In the genomic region with DNA sequence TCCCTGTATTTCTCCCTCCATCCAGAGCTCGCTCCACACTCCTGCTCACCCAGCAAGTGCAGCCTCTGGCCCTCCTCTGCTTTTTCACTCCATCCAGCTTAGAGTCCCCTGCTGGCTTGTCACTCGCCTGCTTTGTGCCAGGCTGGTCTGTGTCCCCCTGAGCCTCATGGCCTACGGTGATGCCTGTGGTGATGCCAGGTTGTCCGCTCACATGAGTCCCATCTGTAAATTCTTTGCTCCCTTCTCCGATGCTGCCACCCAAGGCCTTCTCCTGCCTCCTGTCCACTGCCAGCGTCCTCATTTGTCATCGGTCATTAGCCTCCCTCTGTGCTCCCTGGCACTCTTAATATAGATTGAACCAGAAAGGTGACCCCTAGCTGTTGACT, we compare ENCODE assay signal across 13 mouse cellular contexts. TPM values are rescaled to one million over a fixed set of nuclear protein-coding genes. Genes with fewer than 3 reads are reported as not detected.
A peak's percentile ranks its signal among the peaks of the same experiment; 100 is the strongest.
DNase-seq lines count a peak whose midpoint lies in the region; ATAC-seq lines count a peak whose summit lies in the region.
"Had no signal": no experiment of that assay in that cellular context is flagged by ENCODE, and none has a peak within 500 bp of the region (broad histone marks: within the 10 kb centered on the region; RNA-seq: fewer than 3 reads in every experiment).

No protein-coding gene starts in this region.

- H3K4me2 ChIP-seq in forebrain, embryonic 12.5 days: no peak overlapping the region
- H3K4me2 ChIP-seq in forebrain, embryonic 16.5 days (ENCODE audit: low read length): no peak overlapping the region
- H3K4me2 ChIP-seq in limb, embryonic 12.5 days: no peak overlapping the region
- H3K4me2 ChIP-seq in hindbrain, embryonic 12.5 days (replicated peaks): no peak overlapping the region
- H3K4me2 ChIP-seq in midbrain, embryonic 16.5 days (ENCODE audit: low read length): no peak overlapping the region
- H3K4me2 ChIP-seq: lung, embryonic 15.5 days had no signal

- H3K9ac ChIP-seq in forebrain, embryonic 12.5 days: no peak overlapping the region
- H3K9ac ChIP-seq in forebrain, embryonic 16.5 days (replicated peaks; ENCODE audit: low read depth, low read length): no peak overlapping the region
- no peak overlapping the region for H3K9ac ChIP-seq in limb, embryonic 12.5 days (replicated peaks)
- no peak overlapping the region for H3K9ac ChIP-seq in hindbrain, embryonic 12.5 days
- H3K9ac ChIP-seq in midbrain, embryonic 16.5 days (ENCODE audit: low read depth, low read length): no peak overlapping the region
- H3K9ac ChIP-seq: lung, embryonic 15.5 days had no signal

- H3K4me1 ChIP-seq in forebrain, embryonic 12.5 days: no peaks in the 10 kb centered on the region
- H3K4me1 ChIP-seq in forebrain, embryonic 16.5 days (replicated peaks; ENCODE audit: control insufficient read depth, insufficient read depth, low read length): no peaks in the 10 kb centered on the region
- no peaks in the 10 kb centered on the region for H3K4me1 ChIP-seq in limb, embryonic 12.5 days (replicated peaks)
- no peaks in the 10 kb centered on the region for H3K4me1 ChIP-seq in limb, embryonic 10.5 days
- H3K4me1 ChIP-seq in hindbrain, embryonic 12.5 days: peaks cover 14% of the 10 kb centered on the region
- no peaks in the 10 kb centered on the region for H3K4me1 ChIP-seq in midbrain, embryonic 16.5 days (ENCODE audit: control insufficient read depth, insufficient read depth, low read length)
- H3K4me1 ChIP-seq: lung, embryonic 15.5 days had no signal

- H3K27me3 ChIP-seq in forebrain, embryonic 12.5 days: no peaks in the 10 kb centered on the region
- H3K27me3 ChIP-seq in forebrain, embryonic 16.5 days (replicated peaks; ENCODE audit: control insufficient read depth, insufficient read depth, low read length): no peaks in the 10 kb centered on the region
- no peaks in the 10 kb centered on the region for H3K27me3 ChIP-seq in limb, embryonic 12.5 days
- no peaks in the 10 kb centered on the region for H3K27me3 ChIP-seq in limb, embryonic 10.5 days (ENCODE audit: low read depth, poor library complexity, severe bottlenecking)
- no peaks in the 10 kb centered on the region for H3K27me3 ChIP-seq in hindbrain, embryonic 12.5 days
- H3K27me3 ChIP-seq in midbrain, embryonic 16.5 days (ENCODE audit: control insufficient read depth, insufficient read depth, low read depth, low read length): no peaks in the 10 kb centered on the region
- H3K27me3 ChIP-seq: lung, embryonic 15.5 days had no signal

- no peak overlapping the region for H3K4me3 ChIP-seq in forebrain, embryonic 12.5 days (replicated peaks)
- no peak overlapping the region for H3K4me3 ChIP-seq in forebrain, embryonic 16.5 days (replicated peaks; ENCODE audit: low read length)
- H3K4me3 ChIP-seq in limb, embryonic 12.5 days (replicated peaks): no peak overlapping the region
- no peak overlapping the region for H3K4me3 ChIP-seq in limb, embryonic 10.5 days
- no peak overlapping the region for H3K4me3 ChIP-seq in hindbrain, embryonic 12.5 days
- no peak overlapping the region for H3K4me3 ChIP-seq in midbrain, embryonic 16.5 days (ENCODE audit: low read depth, low read length)
- H3K4me3 ChIP-seq: lung, embryonic 15.5 days had no signal

- 0 out of 2 replicates have a peak overlapping the region, but pooled peaks have one; percentile 21 for H3K27ac ChIP-seq in forebrain, embryonic 12.5 days
- H3K27ac ChIP-seq in forebrain, embryonic 16.5 days (ENCODE audit: low read length): no peak overlapping the region
- peak overlapping the region; percentile 13; the same call in 1 of the 2 replicates for H3K27ac ChIP-seq in limb, embryonic 12.5 days
- H3K27ac ChIP-seq in limb, embryonic 10.5 days: no peak overlapping the region
- H3K27ac ChIP-seq in hindbrain, embryonic 12.5 days: peak overlapping the region; percentile 73
- peak overlapping the region; percentile 47; the same call in 1 of the 2 replicates for H3K27ac ChIP-seq in midbrain, embryonic 16.5 days (ENCODE audit: low read length)
- H3K27ac ChIP-seq: lung, embryonic 15.5 days had no signal

- peaks cover 70% of the 10 kb centered on the region for H3K36me3 ChIP-seq in forebrain, embryonic 12.5 days (replicated peaks)
- H3K36me3 ChIP-seq in forebrain, embryonic 16.5 days (ENCODE audit: control insufficient read depth, insufficient read depth): peaks cover 30% of the 10 kb centered on the region
- peaks cover 85% of the 10 kb centered on the region for H3K36me3 ChIP-seq in limb, embryonic 12.5 days
- H3K36me3 ChIP-seq in limb, embryonic 10.5 days: peaks cover 90% of the 10 kb centered on the region
- H3K36me3 ChIP-seq in hindbrain, embryonic 12.5 days: peaks cover 71% of the 10 kb centered on the region
- peaks cover 37% of the 10 kb centered on the region for H3K36me3 ChIP-seq in midbrain, embryonic 16.5 days (ENCODE audit: control insufficient read depth, insufficient read depth, low read length)

- no peak for DNase-seq in limb, embryonic 10.5 days (ENCODE audit: low spot score)
- no peak for DNase-seq in right cerebral cortex, postnatal 25 days
- DNase-seq in adrenal gland, postnatal 36 days: no peak
- DNase-seq: gastrocnemius, postnatal 25 days; kidney, adult 18-20 months; left cerebral cortex, postnatal 4 days had no signal

- no peaks in the 10 kb centered on the region for H3K9me3 ChIP-seq in forebrain, embryonic 12.5 days
- no peaks in the 10 kb centered on the region for H3K9me3 ChIP-seq in forebrain, embryonic 16.5 days (ENCODE audit: control insufficient read depth, low read length)
- H3K9me3 ChIP-seq in limb, embryonic 12.5 days: no peaks in the 10 kb centered on the region
- no peaks in the 10 kb centered on the region for H3K9me3 ChIP-seq in limb, embryonic 10.5 days (replicated peaks)
- H3K9me3 ChIP-seq in hindbrain, embryonic 12.5 days (replicated peaks): no peaks in the 10 kb centered on the region
- H3K9me3 ChIP-seq in midbrain, embryonic 16.5 days (replicated peaks; ENCODE audit: control insufficient read depth, low read length, poor library complexity, severe bottlenecking): no peaks in the 10 kb centered on the region
- H3K9me3 ChIP-seq: lung, embryonic 15.5 days had no signal

- no peak for ATAC-seq in forebrain, embryonic 12.5 days (ENCODE audit: low FRiP score)
- ATAC-seq in forebrain, embryonic 16.5 days: no peak
- ATAC-seq in limb, embryonic 12.5 days (ENCODE audit: insufficient number of reproducible peaks, insufficient read depth, low FRiP score, low TSS enrichment, low read depth): no peak
- no peak for ATAC-seq in hindbrain, embryonic 12.5 days (ENCODE audit: low FRiP score)
- no peak for ATAC-seq in midbrain, embryonic 16.5 days
- ATAC-seq: activated CD4-positive, CD25-positive, alpha-beta regulatory T cell, adult 4 months had no signal

- 79% methylated on average over 7 of the region's 7 CpGs for WGBS in forebrain, embryonic 12.5 days
- 74% methylated on average over 7 of the region's 7 CpGs for WGBS in forebrain, embryonic 16.5 days
- 82% methylated on average over 7 of the region's 7 CpGs for WGBS in limb, embryonic 12.5 days
- 86% methylated on average over 7 of the region's 7 CpGs for WGBS in limb, embryonic 10.5 days
- 46% methylated on average over 7 of the region's 7 CpGs for WGBS in hindbrain, embryonic 12.5 days
- WGBS in midbrain, embryonic 16.5 days: 64% methylated on average over 7 of the region's 7 CpGs

RNA-seq across cellular contexts. Expression of gene Ppif, which starts 29.7 kb away (rescaled TPM):
- 32.4 and 35.6 TPM in 2 replicates for polyA plus RNA-seq in forebrain, embryonic 12.5 days (2016; fragmentation: Nextera tagmentation; extraction: Ambion mirVana)
- polyA plus RNA-seq in forebrain, embryonic 16.5 days (2015; fragmentation: Nextera tagmentation; extraction: Ambion mirVana): 24.1 and 26.3 TPM in 2 replicates
- 29.2 and 32.9 TPM in 2 replicates for polyA plus RNA-seq in limb, embryonic 12.5 days (2016; fragmentation: Nextera tagmentation; extraction: Ambion mirVana)
- 56.8 and 67.3 TPM in 2 replicates for polyA plus RNA-seq in limb, embryonic 10.5 days (2016; fragmentation: Nextera tagmentation; extraction: Ambion mirVana)
- 26.2 and 29.6 TPM in 2 replicates for polyA plus RNA-seq in hindbrain, embryonic 12.5 days (2016; fragmentation: Nextera tagmentation; extraction: Ambion mirVana)
- 29.6 and 40.3 TPM in 2 replicates for polyA plus RNA-seq in midbrain, embryonic 16.5 days (2015; fragmentation: Nextera tagmentation; extraction: Ambion mirVana)
- 10 to 100 TPM; 24.4 to 27.7 TPM for total RNA-seq in adrenal gland, postnatal 36 days (2021)

Comparison
In these comparisons a context has a peak if more than half of its experiments do, and no peak if none do; other contexts are left out.
1. H3K27ac ChIP-seq: peak in forebrain, embryonic 12.5 days (single experiment), limb, embryonic 12.5 days (single experiment), hindbrain, embryonic 12.5 days (single experiment) and midbrain, embryonic 16.5 days (single experiment); none in forebrain, embryonic 16.5 days (single experiment) and limb, embryonic 10.5 days (single experiment).